Mouse (Mus musculus) stomach, embryonic 14.5 days (tissue): ENCODE results near the gene Dgcr2. TPM values are rescaled to one million over a fixed set of nuclear protein-coding genes. Genes with fewer than 3 reads are reported as not detected.

Experiments used
- ATAC-seq: fragments of 200-750 bp; cut with Nextera tagmentation; 2 replicates; pipeline ENCODE4 v1.8.0; 2017; ENCODE audit warnings: low read depth, moderate TSS enrichment; ENCODE audit not compliant: insufficient number of reproducible peaks, insufficient read depth, low FRiP score
- H3K27ac ChIP-seq: fragments of 300-500 bp; sonication (generic); 2 replicates; pipeline ENCODE4 v1.5.1; 2014; ENCODE audit warnings: mild to moderate bottlenecking, low read length, moderate library complexity, mixed read lengths
- H3K27me3 ChIP-seq: fragments of 300-500 bp; sonication (generic); 2 replicates; pipeline ENCODE4 v1.6.1; 2014; ENCODE audit warnings: low read length, control low read depth, mixed read lengths; ENCODE audit not compliant: control insufficient read depth, insufficient read depth
- H3K36me3 ChIP-seq: fragments of 300-500 bp; sonication (generic); 2 replicates; pipeline ENCODE4 v1.6.1; 2014; ENCODE audit warnings: mild to moderate bottlenecking, control low read depth, low read length, moderate library complexity, mixed read lengths; ENCODE audit not compliant: control insufficient read depth, insufficient read depth
- H3K4me1 ChIP-seq: fragments of 300-500 bp; sonication (generic); 2 replicates; pipeline ENCODE4 v1.6.1; 2014; ENCODE audit warnings: low read length, control low read depth, mixed read lengths; ENCODE audit not compliant: control insufficient read depth, insufficient read depth
- H3K4me2 ChIP-seq: fragments of 300-500 bp; sonication (generic); replicated peaks from 2 replicates; pipeline ENCODE4 v1.6.1; 2014; ENCODE audit warnings: low read depth, low read length, control low read depth
- H3K4me3 ChIP-seq: fragments of 300-500 bp; sonication (generic); 2 replicates; pipeline ENCODE4 v1.5.1; 2014; ENCODE audit warnings: low read depth, low read length, control low read depth
- H3K9ac ChIP-seq: fragments of 300-500 bp; sonication (generic); replicated peaks from 2 replicates; pipeline ENCODE4 v1.6.1; 2014; ENCODE audit warnings: low read depth, mild to moderate bottlenecking, control low read depth, low read length, moderate library complexity, mixed read lengths
- H3K9me3 ChIP-seq: fragments of 300-500 bp; sonication (generic); 2 replicates; pipeline ENCODE4 v1.6.1; 2016; ENCODE audit warnings: low read depth, low read length, control low read depth; ENCODE audit not compliant: control insufficient read depth
- WGBS: fragments of 180-500 bp; shearing (Covaris S2); extraction: QIAGEN DNeasy Blood & Tissue Kit; methylation state at CpG from one replicate; pipeline ENCODE4 v1.1.7; 2014; 5-methylcytosine and 5-hydroxymethylcytosine counted together
- polyA plus RNA-seq: library from polyadenylated mRNA; unstranded; fragments of >200 nt; fragmentation: Nextera tagmentation; extraction: Ambion mirVana; gene quantifications from 2 replicates; pipeline ENCODE4 v1.2.1, GENCODE M21; 2014

Gene Dgcr2
- polyA plus RNA-seq, 1 experiment from 2014 or later: 92.8 TPM

GRCm38 (mm10) chr16:17891567-17891959 lies 6.8 kb downstream of the Dgcr2 start, which contains the start of gene Gm20518:
Gene Gm20518 (minus strand): TSS chr16:17891671.
- H3K9ac ChIP-seq: peak within 1 kb of the TSS; percentile 94
- H3K27me3 ChIP-seq: no peaks in the 10 kb centered on the region
- H3K4me1 ChIP-seq: peaks cover 12% of the 10 kb centered on the region
- ATAC-seq: peak; percentile 99
- H3K4me3 ChIP-seq: peak within 1 kb of the TSS; percentile 98
- peak within 1 kb of the TSS; percentile 96 for H3K27ac ChIP-seq
- no peaks in the 10 kb centered on the region for H3K36me3 ChIP-seq
- peak within 1 kb of the TSS; percentile 81 for H3K4me2 ChIP-seq
- WGBS: 1% methylated on average over 31 of the region's 38 CpGs
- H3K9me3 ChIP-seq: no peaks in the 10 kb centered on the region

- peaks cover 12% of the 10 kb centered on the region for H3K4me1 ChIP-seq
- H3K36me3 ChIP-seq: no peaks in the 10 kb centered on the region
- under 1% methylated on average over 42 of the region's 44 CpGs for WGBS
- no peaks in the 10 kb centered on the region for H3K9me3 ChIP-seq
- peak overlapping the region; percentile 94 for H3K9ac ChIP-seq
- peak overlapping the region; percentile 98 for H3K4me3 ChIP-seq
- peak overlapping the region; percentile 96 for H3K27ac ChIP-seq
- H3K27me3 ChIP-seq: no peaks in the 10 kb centered on the region
- peak; percentile 59 for ATAC-seq
- peak overlapping the region; percentile 81 for H3K4me2 ChIP-seq
Observed at GRCm38 (mm10) chr16:17890917-17891566, 7.3 kb downstream of the Dgcr2 start.

DNA sequence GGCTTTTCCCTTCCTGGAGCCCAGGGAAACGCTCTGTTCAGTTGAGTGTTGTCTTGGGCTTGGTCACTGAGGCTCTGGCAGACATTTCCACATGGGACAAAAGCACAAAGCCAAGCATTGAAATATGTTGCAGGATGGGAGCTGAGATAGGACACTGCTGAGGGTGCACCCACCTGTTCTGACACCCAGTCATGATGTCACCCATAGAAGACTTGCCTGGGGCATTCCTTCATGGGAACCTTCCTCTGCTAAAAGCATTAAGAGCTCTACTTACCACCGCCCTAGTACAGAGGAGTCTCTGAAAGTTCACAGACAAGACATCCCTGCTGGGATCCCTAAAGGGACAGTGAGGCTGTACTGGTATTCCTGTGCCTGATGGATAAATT lies 8.0 kb downstream of the Dgcr2 start:
- H3K36me3 ChIP-seq: no peaks in the 10 kb centered on the region
- peak overlapping the region; percentile 94; the same call in 1 of the 2 replicates for H3K9ac ChIP-seq
- H3K27me3 ChIP-seq: no peaks in the 10 kb centered on the region
- no peak overlapping the region for H3K27ac ChIP-seq
- ATAC-seq: no peak
- peak overlapping the region; percentile 98 for H3K4me3 ChIP-seq
- peak overlapping the region; percentile 81 for H3K4me2 ChIP-seq
- H3K9me3 ChIP-seq: no peaks in the 10 kb centered on the region
- peaks cover 12% of the 10 kb centered on the region for H3K4me1 ChIP-seq
- 40% methylated on average over 2 of the region's 2 CpGs for WGBS

DNA sequence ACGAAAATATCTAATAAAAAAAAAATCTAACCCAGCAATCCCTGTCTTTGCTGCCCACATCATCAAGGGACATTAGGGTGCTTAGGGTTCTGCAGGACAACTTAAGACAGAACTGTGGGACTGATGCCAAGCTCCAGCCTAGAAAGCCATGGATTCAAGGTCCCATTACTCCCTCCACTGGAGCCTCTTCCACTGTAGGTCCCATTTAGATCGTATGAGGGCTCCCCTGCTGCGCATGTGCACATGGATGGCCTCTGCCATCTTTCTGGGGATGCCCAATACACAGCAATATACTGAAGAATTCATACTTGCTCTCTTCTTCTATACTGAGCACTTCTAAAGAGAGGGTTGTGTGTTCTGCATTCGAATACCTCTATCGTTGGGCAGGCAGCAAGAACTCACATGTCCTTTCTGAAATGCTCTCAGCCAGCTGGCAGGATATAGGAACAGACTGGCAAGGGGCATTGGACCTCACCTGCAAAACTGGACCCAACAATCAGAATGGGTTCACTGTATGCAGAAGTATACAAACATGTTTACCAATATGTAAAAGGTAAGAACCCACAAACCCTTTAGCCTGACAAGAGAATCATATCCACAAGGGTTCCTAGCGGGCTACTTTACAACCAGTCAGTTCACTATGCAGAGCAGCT lies 8.5 kb downstream of the Dgcr2 start:
- peak overlapping the region; percentile 81 for H3K4me2 ChIP-seq
- H3K4me3 ChIP-seq: peak overlapping the region; percentile 98; the same call in 1 of the 2 replicates
- no peaks in the 10 kb centered on the region for H3K36me3 ChIP-seq
- no peak for ATAC-seq
- no peaks in the 10 kb centered on the region for H3K27me3 ChIP-seq
- 87% methylated on average over 6 of the region's 6 CpGs for WGBS
- H3K27ac ChIP-seq: no peak overlapping the region
- 0 out of 2 replicates have a peak overlapping the region, but pooled peaks have one; percentile 94 for H3K9ac ChIP-seq
- H3K4me1 ChIP-seq: peaks cover 12% of the 10 kb centered on the region
- no peaks in the 10 kb centered on the region for H3K9me3 ChIP-seq

- no peaks in the 10 kb centered on the region; the same call in 1 of the 2 replicates for H3K36me3 ChIP-seq
- no peak overlapping the region for H3K4me2 ChIP-seq
- no peak for ATAC-seq
- no peaks in the 10 kb centered on the region for H3K27me3 ChIP-seq
- H3K4me3 ChIP-seq: no peak overlapping the region
- no peak overlapping the region for H3K27ac ChIP-seq
- WGBS: 68% methylated on average over 6 of the region's 6 CpGs
- H3K9me3 ChIP-seq: no peaks in the 10 kb centered on the region
- no peaks in the 10 kb centered on the region for H3K4me1 ChIP-seq
- H3K9ac ChIP-seq: no peak overlapping the region
Observed at GRCm38 (mm10) chr16:17884116-17884515, 14.2 kb downstream of the Dgcr2 start.

- Histone ChIP-seq H3K27ac (0 out of 2 replicates have a peak overlapping the region, but pooled peaks have one; percentile 23), H3K9ac (no peak overlapping the region), H3K9me3 (no peaks in the 10 kb centered on the region), H3K27me3 (no peaks in the 10 kb centered on the region), H3K4me2 (no peak overlapping the region), H3K4me3 (no peak overlapping the region), H3K4me1 (no peaks in the 10 kb centered on the region), H3K36me3 (no peaks in the 10 kb centered on the region; the same call in 1 of the 2 replicates)
- ATAC-seq: no peak
Observed at GRCm38 (mm10) chr16:17882196-17882595, 16.2 kb downstream of the Dgcr2 start.

DNA sequence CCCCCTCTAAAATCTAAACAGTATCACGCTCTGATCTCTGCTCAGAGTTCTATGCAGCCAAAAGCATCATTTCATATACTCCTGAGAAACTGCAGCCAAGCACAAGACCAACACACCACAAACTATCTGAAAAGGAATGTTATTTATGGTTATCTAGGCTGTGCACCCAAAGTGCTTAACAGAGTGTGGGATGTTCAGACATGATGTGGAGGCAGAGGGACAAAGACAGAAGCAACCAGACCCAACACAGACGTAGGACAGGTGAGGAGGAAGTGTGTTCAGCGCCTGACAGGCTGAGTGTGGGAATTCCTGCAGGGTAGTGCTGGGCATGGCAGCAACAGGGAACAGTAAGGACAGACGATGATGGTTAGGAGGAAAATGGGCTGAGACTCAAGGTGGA lies 18.8 kb downstream of the Dgcr2 start:
- Histone ChIP-seq H3K4me1 (no peaks in the 10 kb centered on the region), H3K4me3 (no peak overlapping the region), H3K27ac (no peak overlapping the region), H3K27me3 (no peaks in the 10 kb centered on the region), H3K9ac (no peak overlapping the region), H3K9me3 (no peaks in the 10 kb centered on the region), H3K4me2 (no peak overlapping the region), H3K36me3 (no peaks in the 10 kb centered on the region; the same call in 1 of the 2 replicates)
- ATAC-seq: no peak
- WGBS: 81% methylated on average over 4 of the region's 4 CpGs

- Histone ChIP-seq H3K36me3 (peaks cover 15% of the 10 kb centered on the region), H3K4me3 (no peak overlapping the region), H3K4me1 (no peaks in the 10 kb centered on the region), H3K27me3 (no peaks in the 10 kb centered on the region), H3K4me2 (no peak overlapping the region), H3K9me3 (no peaks in the 10 kb centered on the region), H3K27ac (no peak overlapping the region), H3K9ac (no peak overlapping the region)
- ATAC-seq: no peak
- WGBS: 97% methylated on average over 1 of the region's 1 CpGs
Observed at GRCm38 (mm10) chr16:17876096-17876495, 22.3 kb downstream of the Dgcr2 start.
